Mouse (Mus musculus): ENCODE measurements at regions not wholly inside any gene's neighbourhood (a gene's known extent, or its start where the extent isn't known, plus 50 kb on each side); places are given as distances from the start of the nearest gene placed in this dataset.
A peak's percentile ranks its signal among the peaks of the same experiment; 100 is the strongest.

DNA sequence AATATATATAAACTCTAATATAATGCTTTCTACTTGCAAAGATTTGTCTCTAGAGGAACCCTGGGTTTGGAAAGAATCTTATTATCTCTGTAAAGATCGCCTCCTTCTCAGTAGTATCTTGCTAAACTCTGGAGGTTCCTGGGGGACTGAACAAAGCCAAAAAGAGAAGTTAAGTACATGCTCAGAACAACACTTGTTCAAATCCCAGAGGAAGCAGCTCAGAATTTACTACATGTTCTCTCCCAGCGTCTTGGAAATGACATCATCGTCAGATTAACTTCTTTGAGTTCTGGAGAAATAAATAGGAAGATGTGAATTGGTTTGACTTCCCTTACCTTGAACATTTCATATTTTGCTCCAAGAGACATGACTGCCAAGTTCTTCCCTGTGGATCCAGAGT, 77.7 kb upstream of the Thbs1 start:
- DNase-seq (ENCODE audit: low spot score) = no peak

DNA sequence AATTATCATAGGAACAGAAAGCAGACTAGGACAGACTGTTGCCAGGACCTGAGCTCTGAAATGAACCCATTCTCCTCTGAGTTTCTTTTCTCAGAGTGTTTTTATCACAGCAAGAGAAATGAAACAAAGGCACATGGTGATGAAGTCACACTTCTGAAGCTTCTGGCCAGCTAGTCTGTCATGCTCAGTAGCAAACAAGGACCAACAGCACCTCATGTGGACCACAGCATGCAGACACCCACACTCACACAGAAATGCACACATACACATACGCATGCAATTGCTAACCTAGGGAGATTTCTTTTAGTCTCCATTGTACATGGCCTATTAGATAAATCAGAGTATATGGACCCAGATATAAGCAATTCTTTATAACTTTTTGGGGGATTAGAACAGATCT, 76.3 kb upstream of the Thbs1 start:
- no peak for DNase-seq (ENCODE audit: low spot score)

DNA sequence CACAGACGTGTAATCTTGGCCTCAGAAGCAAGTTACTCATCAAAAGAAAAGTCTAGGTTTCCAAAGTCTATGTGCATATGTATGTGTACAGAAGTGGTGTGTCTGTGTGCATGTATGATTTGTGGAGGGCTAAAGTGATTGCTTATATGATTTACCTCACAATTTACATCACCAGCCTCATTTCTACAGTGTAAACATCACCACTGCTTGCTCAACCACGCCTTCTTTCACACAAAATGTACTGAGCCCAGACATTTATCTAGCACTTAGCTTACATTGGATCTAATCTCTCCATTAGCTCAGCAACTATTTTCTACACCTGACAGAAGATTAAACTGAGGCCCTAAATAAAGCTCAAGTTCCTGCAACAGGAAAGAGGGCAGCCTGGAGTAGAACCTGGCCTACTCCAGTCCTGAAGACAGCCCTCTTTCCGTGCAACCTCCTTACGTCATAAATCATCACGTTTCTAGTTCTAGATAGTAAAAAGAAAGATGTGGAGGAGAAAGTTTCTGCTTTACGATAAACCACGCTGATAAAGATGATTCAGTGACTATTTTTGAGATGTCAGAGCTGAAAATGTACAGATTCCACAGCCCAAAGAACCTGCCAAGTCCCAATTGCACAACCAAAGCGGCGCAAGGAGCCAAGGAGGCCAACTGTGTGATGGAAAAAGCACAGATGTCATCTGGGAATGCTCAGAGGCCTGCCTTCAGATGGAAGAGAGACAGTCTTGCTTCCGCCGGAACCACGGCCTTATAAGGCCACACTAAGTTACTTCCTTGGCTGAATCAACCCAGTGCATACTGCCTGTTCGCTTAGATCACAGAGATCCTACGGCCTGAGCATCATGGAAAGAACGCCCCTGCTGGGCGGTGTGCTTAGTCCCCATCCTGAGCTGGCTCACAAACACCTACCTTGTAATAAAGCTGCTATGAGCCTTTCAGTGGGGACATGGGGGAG, 72.5 kb upstream of the Thbs1 start:
- DNase-seq (ENCODE audit: low spot score) = peak; percentile 63

DNA sequence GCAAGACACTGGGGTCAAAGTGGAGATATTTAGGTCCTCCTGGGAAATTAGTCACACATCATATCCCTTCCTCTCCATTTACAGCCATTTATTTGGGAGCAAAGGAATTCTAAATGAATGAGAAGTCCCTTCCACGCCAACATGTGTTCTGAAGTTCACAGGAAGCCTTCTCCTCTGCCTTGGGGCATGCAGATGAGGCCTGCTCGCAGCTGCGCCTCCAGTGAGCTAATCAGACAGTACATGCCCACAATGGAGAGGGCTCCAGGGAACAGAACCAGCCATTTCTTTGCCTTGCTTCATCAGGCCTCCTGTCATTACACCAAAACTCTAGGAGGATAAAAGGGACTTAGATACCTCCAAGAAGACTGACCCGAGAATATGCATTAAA, 71.9 kb upstream of the Thbs1 start:
- no peak for DNase-seq (ENCODE audit: low spot score)

DNA sequence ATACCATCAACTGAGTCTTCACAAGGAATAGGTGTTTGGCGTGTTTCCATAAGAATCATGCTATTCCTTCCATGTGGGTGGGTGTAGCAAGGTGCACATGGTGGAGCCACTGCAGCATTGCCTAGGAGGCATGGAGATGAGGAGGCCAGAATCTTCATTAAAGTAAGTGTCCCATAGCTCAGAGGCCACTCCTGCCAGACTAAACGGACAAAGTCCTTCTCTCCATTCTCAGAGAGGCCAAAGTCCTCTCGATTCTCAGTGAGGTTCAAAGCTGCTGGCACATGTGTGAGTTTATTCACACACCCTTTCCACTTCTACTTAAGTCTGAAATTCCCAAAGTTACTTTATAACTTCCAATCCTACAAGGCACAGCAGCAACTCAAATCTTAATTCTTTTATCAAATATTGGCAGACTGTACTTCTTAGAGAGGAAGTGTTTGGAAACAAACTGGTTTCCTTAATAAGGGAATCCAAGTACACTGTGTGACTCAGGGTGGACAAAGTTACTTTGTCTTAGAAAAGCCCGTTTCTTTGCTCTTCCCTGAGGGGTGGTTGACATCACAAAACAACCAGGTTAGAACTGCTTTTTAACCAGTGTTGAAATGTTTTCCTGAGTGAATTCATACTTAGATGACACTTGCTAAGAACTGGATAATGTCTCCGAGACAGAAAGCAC, 69.2 kb upstream of the Thbs1 start:
- DNase-seq (ENCODE audit: low spot score) = no peak

DNA sequence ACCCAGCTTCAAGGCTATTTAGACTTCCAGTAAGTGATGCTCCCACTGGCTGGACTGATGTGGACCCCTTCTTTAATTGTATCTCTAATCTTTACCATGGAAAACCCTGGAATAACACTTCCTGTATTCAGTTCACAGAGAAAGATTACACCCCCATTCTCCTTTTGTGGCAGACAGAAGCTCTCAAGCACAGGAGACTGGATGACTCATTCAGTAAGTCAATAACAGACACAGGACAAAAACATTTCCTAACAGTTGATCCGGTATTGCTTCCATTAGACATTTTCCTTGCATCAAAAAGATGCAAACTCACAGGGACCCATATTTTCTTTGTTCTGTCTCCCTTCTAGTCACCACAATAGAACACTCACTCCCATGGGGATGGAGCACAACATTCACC, 67.0 kb upstream of the Thbs1 start:
- no peak for DNase-seq (ENCODE audit: low spot score)

DNA sequence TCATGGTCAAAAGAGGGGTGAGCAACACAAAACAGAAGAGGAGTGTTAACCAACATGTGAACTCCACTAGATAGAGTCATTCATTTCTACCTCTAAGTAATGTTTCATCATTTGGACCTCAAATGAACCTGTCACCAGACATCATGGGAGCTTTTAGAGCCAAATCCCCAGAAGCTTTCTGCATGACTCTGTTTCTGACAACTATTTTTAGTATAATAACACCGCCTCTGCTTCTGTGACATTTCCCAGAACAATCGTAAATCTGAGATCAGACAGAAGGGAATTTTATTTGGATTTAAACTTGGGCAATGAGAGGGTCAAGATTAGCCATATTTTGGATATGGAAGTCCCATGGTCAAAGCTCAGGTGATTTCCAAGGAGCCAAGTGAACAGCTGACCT, 61.4 kb upstream of the Thbs1 start:
- no peak for DNase-seq (ENCODE audit: low spot score)

DNA sequence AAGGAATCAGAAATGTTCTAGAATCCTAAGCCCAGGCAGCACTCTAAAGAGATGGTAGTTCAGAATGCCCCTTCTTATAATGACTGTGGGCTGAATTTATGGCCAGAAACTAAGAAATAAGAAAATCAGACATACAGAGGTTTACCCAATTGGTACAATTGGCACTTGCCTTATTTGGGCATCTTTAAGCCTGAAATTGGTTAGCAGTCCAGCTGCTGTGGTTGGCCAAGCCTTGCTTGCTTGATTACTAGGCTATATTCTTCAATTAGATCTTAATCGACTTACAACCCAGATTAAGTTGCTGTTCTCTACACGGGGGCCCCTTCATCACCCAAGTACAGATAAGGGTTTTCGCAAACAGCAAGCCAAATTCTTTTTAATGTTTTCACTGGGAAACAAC, 60.1 kb upstream of the Thbs1 start:
- no peak for DNase-seq (ENCODE audit: low spot score)

DNA sequence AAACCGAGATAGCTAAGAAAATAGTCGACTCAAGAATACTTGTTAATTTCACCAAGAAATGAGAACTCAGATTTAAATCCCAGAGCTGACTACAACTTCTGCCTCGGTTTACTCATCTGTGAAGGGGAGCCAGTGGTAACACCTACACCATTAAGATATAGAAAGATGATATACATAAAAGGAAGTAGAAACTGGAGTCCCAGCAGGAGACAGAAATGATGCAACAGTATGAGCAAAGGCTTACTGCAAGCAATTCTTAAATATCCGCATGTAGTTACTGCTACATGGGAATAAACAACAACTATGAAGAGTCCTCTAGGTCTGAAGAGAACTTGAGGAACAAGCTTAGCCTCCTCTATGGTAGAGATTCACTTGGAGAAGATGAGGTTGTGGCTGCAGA, 58.2 kb upstream of the Thbs1 start:
- DNase-seq (ENCODE audit: low spot score) = no peak

DNA sequence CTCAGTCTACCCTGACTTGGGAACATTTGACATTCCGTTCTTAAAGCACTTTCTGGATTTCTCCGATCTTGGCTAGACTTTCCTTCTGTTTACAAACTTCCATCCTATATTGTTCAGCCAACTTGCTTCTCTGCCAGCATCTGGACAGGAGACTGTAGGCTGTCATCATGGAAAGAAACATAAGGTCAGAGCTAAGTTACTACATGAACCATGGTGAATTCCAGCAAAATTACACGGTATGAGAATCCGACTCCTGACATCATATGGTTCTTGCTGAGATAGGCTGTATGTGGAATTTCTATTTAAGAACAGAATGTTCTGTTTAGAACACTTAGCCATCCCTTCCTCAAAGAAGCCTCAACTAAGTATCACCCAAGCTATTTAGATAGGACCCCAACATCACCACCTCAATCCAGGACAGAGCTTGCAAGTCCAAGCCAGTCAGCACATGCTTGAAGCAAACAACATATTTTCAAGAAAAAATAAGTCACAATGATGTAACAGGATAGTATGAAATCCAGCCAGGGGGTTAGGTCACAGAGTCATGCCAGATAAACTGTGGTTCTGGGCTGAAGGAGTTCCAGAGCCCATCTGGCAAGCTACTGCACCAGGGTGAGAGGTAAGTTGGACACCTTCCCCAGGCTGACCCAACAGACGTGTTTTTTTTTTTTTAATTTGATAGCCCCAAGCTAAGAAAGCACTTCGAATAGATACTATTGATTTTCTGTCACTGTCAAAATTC, 52.9 kb upstream of the Thbs1 start:
- DNase-seq (ENCODE audit: low spot score) = no peak

DNA sequence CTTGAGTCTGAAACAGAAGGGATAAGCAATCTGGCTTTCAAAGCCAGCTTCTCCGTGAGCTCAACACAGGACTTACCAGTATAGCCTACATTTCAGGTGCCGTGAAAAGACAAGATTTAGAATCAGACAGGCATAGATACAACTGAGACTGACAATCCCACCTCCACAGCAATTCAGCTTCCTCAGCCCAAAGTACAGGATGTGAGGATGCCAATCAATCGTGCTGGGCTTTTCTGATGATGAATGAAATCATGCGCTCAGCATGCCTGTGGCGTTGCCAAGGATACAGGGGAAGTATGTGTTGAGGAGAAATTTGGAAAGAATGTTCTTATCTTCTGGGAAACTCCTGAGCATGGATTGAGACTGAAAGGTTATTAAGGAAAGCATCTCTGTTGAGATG, 50.4 kb upstream of the Thbs1 start:
- no peak for DNase-seq (ENCODE audit: low spot score)
